Mouse (Mus musculus) midbrain, embryonic 15.5 days (tissue): Measurements from ENCODE around the gene Ubap2l. TPM values are rescaled to one million over a fixed set of nuclear protein-coding genes. Genes with fewer than 3 reads are reported as not detected.
A peak's percentile ranks its signal among the peaks of the same experiment; 100 is the strongest.

Experiments
- ATAC-seq: fragments of 200-750 bp; cut with Nextera tagmentation; replicated peaks from 2 replicates; pipeline ENCODE4 v1.8.0; 2017; ENCODE audit warnings: moderate TSS enrichment
- H3K27ac ChIP-seq: fragments of 300-500 bp; sonication (generic); 2 replicates; pipeline ENCODE4 v1.5.1; 2015; ENCODE audit warnings: mild to moderate bottlenecking, inconsistent platforms
- H3K27me3 ChIP-seq: fragments of 300-500 bp; sonication (generic); replicated peaks from 2 replicates; pipeline ENCODE4 v1.6.1; 2015; ENCODE audit warnings: inconsistent platforms
- H3K36me3 ChIP-seq: fragments of 300-500 bp; sonication (generic); replicated peaks from 2 replicates; pipeline ENCODE4 v1.6.1; 2015; ENCODE audit warnings: inconsistent platforms
- H3K4me1 ChIP-seq: fragments of 300-500 bp; sonication (generic); 2 replicates; pipeline ENCODE4 v1.6.1; 2015; ENCODE audit warnings: inconsistent platforms
- H3K4me2 ChIP-seq: fragments of 300-500 bp; sonication (generic); 2 replicates; pipeline ENCODE4 v1.6.1; 2015; ENCODE audit warnings: inconsistent platforms, mild to moderate bottlenecking, moderate library complexity
- H3K4me3 ChIP-seq: fragments of 300-500 bp; sonication (generic); 2 replicates; pipeline ENCODE4 v1.5.1; 2015; ENCODE audit warnings: mild to moderate bottlenecking, inconsistent platforms
- H3K9ac ChIP-seq: fragments of 300-500 bp; sonication (generic); 2 replicates; pipeline ENCODE4 v1.6.1; 2015; ENCODE audit warnings: mild to moderate bottlenecking, inconsistent platforms
- H3K9me3 ChIP-seq: fragments of 300-500 bp; sonication (generic); 2 replicates; pipeline ENCODE4 v1.6.1; 2016; ENCODE audit warnings: inconsistent platforms
- WGBS: fragments of 180-500 bp; shearing (Covaris S2); methylation state at CpG from one replicate; pipeline ENCODE4 v1.1.7; 2015; ENCODE audit warnings: mixed read lengths; 5-methylcytosine and 5-hydroxymethylcytosine counted together
- polyA plus RNA-seq: library from polyadenylated mRNA; unstranded; fragments of >200 nt; fragmentation: Nextera tagmentation; extraction: Ambion mirVana; gene quantifications from 2 replicates; pipeline ENCODE4 v1.2.1, GENCODE M21; 2015

The Ubap2l gene
- polyA plus RNA-seq, 1 experiment from 2014 or later: 135 TPM

DNA sequence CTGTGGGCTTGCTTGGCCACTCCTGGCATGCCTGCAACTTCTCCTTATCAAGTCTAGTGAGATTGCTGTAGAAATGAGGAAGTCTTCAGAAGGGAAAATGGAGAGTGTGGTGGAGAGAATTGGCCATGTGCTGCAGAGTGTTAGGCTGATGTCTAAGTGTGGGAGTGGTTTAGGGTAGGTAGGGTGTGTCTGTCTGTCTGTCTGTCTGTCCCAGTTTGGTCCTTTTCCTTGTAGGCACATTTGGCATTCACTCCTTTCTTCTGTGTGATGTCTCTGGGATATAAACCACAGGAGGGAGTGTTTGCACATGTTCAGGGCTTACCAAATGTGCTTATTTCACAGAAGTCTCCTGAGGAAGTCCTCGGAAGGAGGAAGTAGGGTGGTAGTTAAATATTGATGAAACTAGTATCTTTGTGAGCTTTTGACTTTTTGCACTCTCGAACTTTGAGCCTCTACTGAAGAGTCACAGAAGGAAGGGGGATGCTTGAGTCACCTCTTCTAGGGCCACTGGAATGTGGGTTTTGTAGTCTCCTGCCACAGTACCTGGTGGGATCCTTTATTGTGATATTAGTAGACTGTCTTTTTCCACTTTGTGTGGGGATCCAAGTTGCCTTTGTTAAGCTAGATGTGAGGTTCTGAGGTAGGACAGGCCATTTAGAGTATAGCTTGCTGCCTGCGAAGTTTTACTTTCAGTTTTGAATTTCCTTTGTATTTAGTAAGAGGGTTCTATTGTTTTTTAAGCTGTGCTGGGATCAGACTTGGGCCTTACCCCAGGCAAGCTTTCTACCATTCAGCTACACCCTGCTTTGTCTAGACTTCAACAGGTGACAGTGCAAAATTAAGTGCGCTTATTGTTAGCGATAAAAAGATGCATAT lies 29.2 kb upstream of the Ubap2l start:
- no peak overlapping the region; the same call in 1 of the 2 replicates for H3K9ac ChIP-seq
- no peaks in the 10 kb centered on the region for H3K27me3 ChIP-seq
- H3K4me3 ChIP-seq: peak overlapping the region; percentile 6; the same call in 1 of the 2 replicates
- H3K4me1 ChIP-seq: peaks cover 62% of the 10 kb centered on the region
- 75% methylated on average over 5 of the region's 5 CpGs for WGBS
- H3K27ac ChIP-seq: no peak overlapping the region; the same call in 1 of the 2 replicates
- H3K9me3 ChIP-seq: no peaks in the 10 kb centered on the region
- ATAC-seq: no peak
- H3K4me2 ChIP-seq: peak overlapping the region; percentile 75
- no peaks in the 10 kb centered on the region for H3K36me3 ChIP-seq

DNA sequence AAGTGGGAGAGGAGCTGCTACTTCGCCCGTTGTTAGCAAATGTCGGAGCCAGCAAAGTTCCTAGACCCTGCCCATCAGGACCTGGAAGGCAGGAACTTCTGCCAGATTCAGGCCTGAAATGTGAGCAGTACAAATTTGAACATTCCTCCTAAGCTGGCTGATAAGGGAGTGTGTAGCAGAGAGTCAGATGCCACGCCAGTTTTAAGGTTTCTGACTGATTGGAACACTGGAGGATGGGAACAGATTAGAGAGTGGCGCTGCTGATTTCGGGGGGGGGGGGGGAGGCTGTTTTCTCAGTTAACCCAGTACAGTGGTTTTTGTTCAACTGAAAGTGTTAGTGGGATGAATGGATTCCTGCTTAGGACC lies 28.1 kb upstream of the Ubap2l start:
- Histone ChIP-seq H3K36me3 (no peaks in the 10 kb centered on the region), H3K4me1 (peaks cover 62% of the 10 kb centered on the region), H3K27me3 (no peaks in the 10 kb centered on the region), H3K4me3 (peak overlapping the region; percentile 78), H3K27ac (peak overlapping the region; percentile 88), H3K4me2 (peak overlapping the region; percentile 75), H3K9ac (peak overlapping the region; percentile 76), H3K9me3 (no peaks in the 10 kb centered on the region)
- ATAC-seq: no peak
- WGBS: 2% methylated on average over 6 of the region's 6 CpGs

DNA sequence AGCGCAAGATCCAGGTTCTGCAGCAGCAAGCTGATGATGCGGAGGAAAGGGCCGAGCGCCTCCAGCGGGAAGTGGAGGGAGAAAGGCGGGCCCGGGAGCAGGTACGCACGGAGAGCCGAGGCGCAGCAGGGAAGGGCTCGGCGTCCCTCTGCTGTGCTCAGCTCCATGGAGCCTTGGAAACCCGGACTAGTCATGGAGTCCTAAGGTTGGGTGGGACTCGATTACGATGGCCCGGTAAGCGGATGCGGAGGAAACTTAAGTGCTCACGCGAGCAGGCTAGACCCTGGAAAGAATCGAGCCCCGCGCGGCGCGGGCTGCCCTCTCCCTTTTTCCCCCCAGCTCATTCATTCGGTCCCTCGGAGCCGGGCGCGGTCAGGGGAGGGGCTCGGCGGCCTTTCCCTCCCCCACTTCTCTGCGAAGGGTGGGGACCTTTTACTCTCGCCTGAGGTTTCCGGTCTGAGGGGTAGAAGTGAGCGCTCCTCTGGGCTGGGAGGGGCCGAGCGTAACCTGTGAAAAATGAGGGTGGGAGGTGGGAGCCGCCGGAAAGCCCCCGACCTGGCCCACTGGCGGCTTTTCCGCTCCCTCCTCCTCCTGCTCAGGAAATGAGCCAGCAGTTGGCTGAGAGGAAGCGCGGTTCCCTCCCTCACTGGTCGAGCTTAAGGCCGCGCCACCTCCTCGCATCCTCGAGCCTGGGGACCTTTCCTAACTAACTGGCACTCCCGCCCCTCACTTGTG lies 27.5 kb upstream of the Ubap2l start:
- H3K9me3 ChIP-seq: no peaks in the 10 kb centered on the region
- ATAC-seq: peak; percentile 83
- WGBS: under 1% methylated on average over 53 of the region's 53 CpGs
- H3K36me3 ChIP-seq: no peaks in the 10 kb centered on the region
- peak overlapping the region; percentile 76 for H3K9ac ChIP-seq
- H3K4me1 ChIP-seq: peaks cover 59% of the 10 kb centered on the region
- peak overlapping the region; percentile 75 for H3K4me2 ChIP-seq
- peak overlapping the region; percentile 78 for H3K4me3 ChIP-seq
- peak overlapping the region; percentile 88 for H3K27ac ChIP-seq
- H3K27me3 ChIP-seq: no peaks in the 10 kb centered on the region

DNA sequence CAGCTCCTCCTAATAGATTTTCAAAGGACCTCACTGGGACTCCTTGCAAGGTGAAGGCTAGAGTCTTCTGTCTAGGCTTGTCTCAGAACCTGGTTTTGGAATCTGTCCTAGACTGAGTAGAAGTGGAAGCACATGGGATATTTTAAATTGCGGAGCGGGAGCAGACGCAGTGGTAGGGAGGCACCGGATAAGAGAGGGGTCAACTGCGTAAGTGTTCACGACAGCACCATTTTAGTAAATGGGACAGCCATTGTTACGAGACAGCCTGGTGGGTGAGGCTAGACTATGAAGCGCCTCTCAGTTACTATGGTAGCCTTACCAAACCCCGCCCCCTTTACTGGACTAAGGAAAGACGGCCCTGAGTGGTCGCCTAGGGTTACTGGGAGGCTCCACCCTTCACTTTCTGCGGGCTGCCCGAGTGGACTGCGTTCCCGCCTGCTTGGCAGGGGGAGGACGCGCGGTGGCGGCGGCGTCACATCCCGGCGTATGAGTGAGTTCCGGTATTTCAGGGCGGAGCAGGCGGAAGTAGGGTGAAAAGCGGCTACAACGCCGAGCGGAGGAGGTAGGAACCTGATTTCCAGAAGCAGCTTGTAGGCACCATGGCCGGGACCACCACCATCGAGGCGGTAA lies 26.8 kb upstream of the Ubap2l start:
- Histone ChIP-seq H3K9me3 (no peaks in the 10 kb centered on the region), H3K4me2 (peak overlapping the region; percentile 75), H3K4me1 (peaks cover 53% of the 10 kb centered on the region), H3K27me3 (no peaks in the 10 kb centered on the region), H3K36me3 (no peaks in the 10 kb centered on the region), H3K27ac (peak overlapping the region; percentile 88), H3K4me3 (peak overlapping the region; percentile 78), H3K9ac (peak overlapping the region; percentile 76)
- whole genome bisulfite sequencing: under 1% methylated on average over 33 of the region's 33 CpGs
- peak; percentile 95 for ATAC-seq

DNA sequence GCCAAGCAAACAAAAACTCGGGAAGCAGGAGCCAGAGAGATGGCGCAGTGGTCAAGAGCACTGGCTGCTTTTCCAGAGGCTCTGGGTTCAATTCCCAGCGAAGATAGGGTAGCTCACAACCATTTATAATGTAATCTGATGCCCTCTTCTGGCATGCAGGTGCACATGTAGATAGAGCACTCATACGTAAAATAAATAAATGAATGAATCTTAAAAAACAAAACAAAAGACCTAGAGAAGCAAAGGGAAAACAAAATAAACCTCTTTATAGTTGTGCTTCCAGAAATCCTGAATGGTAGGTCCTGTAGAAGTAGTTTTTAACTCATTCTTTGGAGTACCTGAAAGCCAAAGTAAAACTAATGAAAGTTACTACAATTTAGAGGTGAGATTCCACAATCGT lies 25.8 kb upstream of the Ubap2l start:
- no peak for ATAC-seq
- WGBS: 59% methylated on average over 5 of the region's 5 CpGs
- H3K27ac ChIP-seq: no peak overlapping the region
- H3K9me3 ChIP-seq: no peaks in the 10 kb centered on the region
- no peak overlapping the region for H3K4me3 ChIP-seq
- peaks cover 43% of the 10 kb centered on the region for H3K4me1 ChIP-seq
- H3K27me3 ChIP-seq: no peaks in the 10 kb centered on the region
- H3K36me3 ChIP-seq: no peaks in the 10 kb centered on the region
- H3K4me2 ChIP-seq: no peak overlapping the region
- H3K9ac ChIP-seq: no peak overlapping the region

DNA sequence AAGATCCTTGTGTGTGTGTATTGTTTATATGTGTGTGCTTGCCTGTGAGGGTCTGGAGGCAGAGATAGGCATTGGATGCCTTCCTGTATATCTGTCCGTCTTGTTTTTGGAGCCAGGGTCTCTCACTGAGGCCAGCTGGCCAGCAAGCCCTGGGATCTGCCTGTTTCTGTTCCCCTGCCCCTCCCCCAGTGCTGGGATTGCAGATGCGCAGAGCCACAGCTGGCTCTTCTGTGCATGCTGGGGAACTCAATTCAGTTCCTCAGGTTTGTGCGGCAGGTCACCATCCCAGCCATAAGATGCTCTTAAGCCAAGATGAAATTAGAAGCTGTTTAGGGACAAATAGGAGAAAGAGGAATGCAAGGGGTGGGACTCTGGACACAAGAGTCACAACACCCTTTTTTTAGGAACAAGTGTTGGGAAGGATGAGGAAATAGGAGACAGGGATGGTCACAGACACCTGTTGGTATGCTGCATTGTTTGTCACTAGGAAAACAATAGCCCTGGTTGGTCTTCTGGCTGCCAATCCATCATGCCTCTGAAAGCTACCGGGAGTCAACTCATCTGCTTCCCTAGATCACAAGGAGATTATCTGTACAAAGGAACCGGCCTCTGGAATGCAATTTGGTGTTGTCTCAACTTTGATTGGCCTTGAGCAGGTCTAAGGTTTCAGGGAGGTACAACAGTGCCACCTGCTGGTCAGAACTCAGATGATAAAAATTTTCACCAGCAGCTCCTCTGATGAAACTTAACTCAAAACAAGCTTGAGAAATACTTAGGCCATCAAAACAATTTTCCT lies 24.7 kb upstream of the Ubap2l start:
- no peak for ATAC-seq
- 9% methylated on average over 5 of the region's 5 CpGs for WGBS
- Histone ChIP-seq H3K9ac (no peak overlapping the region), H3K27me3 (no peaks in the 10 kb centered on the region), H3K4me2 (peak overlapping the region; percentile 7; the same call in 1 of the 2 replicates), H3K27ac (no peak overlapping the region), H3K9me3 (no peaks in the 10 kb centered on the region), H3K36me3 (no peaks in the 10 kb centered on the region), H3K4me3 (0 out of 2 replicates have a peak overlapping the region, but pooled peaks have one; percentile 2), H3K4me1 (peaks cover 32% of the 10 kb centered on the region)

DNA sequence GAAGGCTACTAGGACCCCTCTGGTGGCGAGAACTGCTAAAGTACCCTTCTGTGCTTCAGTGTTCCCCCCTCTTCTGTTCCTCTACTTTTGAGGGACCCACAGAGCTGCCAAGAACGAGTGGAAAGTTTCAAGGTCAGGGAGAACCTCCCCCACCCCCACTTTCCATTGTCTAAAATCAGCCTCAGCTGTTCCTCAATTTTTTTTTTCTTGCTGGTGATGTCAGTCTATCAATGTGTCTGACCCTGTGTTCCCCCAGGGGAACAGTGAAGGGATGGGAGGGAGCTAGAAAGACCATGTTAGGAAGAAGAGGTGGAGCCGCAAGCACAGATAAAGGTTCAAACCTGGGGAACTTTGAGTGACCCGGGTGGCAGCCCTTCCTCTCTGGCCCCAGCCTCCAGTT lies 19.9 kb upstream of the Ubap2l start, which contains the start of gene Tpm3:
TSS of gene Tpm3 (plus strand) at position 356 of the 400 bp plus-strand sequence.
- Histone ChIP-seq H3K9me3 (no peaks in the 10 kb centered on the region), H3K4me1 (peaks cover 5% of the 10 kb centered on the region), H3K27me3 (no peaks in the 10 kb centered on the region), H3K36me3 (no peaks in the 10 kb centered on the region), H3K9ac (no peak within 1 kb of the TSS), H3K4me3 (no peak within 1 kb of the TSS), H3K4me2 (no peak within 1 kb of the TSS), H3K27ac (no peak within 1 kb of the TSS)
- ATAC-seq: no peak
- WGBS: 76% methylated on average over 4 of the region's 4 CpGs

DNA sequence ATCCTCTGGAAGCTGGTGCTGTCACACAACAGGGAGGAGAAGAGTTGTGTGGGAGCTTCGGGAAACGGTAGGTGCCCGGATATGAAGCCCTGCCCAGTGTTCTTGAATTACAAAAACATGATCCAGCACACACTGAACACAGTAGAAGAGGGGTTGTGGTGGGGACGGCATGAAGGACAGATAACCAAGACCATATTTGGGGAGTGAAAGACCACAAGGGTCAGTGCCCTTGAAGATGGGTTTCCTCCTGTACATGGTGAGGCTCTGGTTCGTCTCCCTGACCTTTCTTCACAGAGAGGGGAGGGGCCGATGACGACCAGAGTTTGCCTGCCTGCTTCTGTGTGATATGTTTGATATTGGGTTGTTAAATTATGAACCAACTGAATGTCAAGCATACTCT lies 17.3 kb upstream of the Ubap2l start:
- Histone ChIP-seq H3K9me3 (no peaks in the 10 kb centered on the region), H3K27me3 (no peaks in the 10 kb centered on the region), H3K36me3 (no peaks in the 10 kb centered on the region), H3K4me1 (no peaks in the 10 kb centered on the region), H3K4me2 (no peak overlapping the region), H3K27ac (no peak overlapping the region), H3K9ac (no peak overlapping the region), H3K4me3 (no peak overlapping the region)
- no peak for ATAC-seq
- 89% methylated on average over 7 of the region's 7 CpGs for WGBS

DNA sequence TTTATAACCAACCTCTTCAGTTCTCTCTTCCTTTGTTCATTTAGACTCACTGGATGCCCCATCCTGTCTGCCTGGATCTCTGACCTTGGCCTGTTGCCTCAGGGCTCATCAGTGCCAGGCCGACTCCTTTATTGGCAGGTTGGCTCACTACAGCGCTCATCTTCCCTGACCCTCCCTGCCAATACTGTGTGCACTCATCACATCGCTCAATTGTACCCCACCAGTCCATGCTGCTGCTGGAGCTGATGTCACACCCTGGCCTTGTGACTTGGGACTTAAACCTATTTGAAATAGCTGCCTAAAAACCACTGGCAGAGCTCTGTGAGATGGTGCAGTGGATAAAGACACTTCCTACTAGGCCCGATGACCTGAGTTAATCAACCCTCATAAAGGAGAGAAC lies 15.4 kb upstream of the Ubap2l start:
- Histone ChIP-seq H3K4me2 (no peak overlapping the region), H3K4me1 (no peaks in the 10 kb centered on the region), H3K27me3 (no peaks in the 10 kb centered on the region), H3K9me3 (no peaks in the 10 kb centered on the region), H3K4me3 (no peak overlapping the region), H3K9ac (no peak overlapping the region), H3K36me3 (0 out of 2 replicates have a peak, but pooled peaks cover 1% of the 10 kb centered on the region), H3K27ac (no peak overlapping the region)
- 91% methylated on average over 4 of the region's 4 CpGs for WGBS
- no peak for ATAC-seq

DNA sequence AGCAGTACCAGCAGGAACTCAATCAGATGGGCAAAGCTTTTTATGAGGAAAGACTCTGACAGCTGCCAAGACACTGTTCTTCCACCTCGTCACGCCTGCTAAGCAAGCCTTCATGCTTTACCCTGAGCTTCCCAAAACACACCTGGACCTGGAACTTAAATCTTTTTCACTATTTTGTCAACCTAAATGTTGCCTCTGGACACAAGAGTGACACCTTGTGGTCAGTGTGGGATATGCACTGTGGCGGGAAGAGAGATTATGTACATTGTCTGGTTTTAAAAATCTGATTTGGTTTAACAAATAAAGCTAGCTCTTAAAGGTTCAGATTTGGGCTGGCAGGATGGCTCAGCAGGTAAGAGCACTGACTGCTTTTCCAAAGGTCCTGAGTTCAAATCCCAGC lies 13.1 kb upstream of the Ubap2l start:
- Histone ChIP-seq H3K4me2 (no peak overlapping the region), H3K4me3 (no peak overlapping the region), H3K4me1 (no peaks in the 10 kb centered on the region), H3K27ac (no peak overlapping the region), H3K9ac (no peak overlapping the region), H3K9me3 (no peaks in the 10 kb centered on the region), H3K36me3 (peaks cover 15% of the 10 kb centered on the region), H3K27me3 (no peaks in the 10 kb centered on the region)
- WGBS: 63% methylated on average over 3 of the region's 3 CpGs
- ATAC-seq: no peak

DNA sequence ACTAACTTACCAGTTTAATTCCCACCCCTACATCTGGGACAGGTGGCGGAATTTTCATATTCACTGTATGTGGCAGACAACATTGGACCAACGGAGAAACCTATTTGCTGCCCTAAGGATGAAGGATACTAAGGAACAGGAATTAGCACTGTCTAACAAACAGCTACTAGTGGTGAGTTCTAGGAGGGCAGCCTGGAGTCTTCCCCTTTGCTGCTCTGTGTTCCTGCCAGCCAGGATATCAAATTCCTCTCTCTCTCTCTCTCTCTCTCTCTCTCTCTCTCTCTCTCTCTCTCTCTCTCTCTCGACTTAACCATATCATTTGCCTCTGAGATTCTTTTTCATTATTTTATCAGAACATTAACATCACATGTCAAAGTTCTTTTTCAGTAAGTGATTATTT lies 12.0 kb upstream of the Ubap2l start:
- no peaks in the 10 kb centered on the region for H3K4me1 ChIP-seq
- H3K36me3 ChIP-seq: peaks cover 15% of the 10 kb centered on the region
- H3K9me3 ChIP-seq: no peaks in the 10 kb centered on the region
- WGBS: 85% methylated on average over 3 of the region's 3 CpGs
- no peak overlapping the region for H3K4me2 ChIP-seq
- H3K9ac ChIP-seq: no peak overlapping the region
- H3K27me3 ChIP-seq: no peaks in the 10 kb centered on the region
- no peak overlapping the region for H3K27ac ChIP-seq
- no peak overlapping the region for H3K4me3 ChIP-seq
- ATAC-seq: no peak
